Comparison of ENCODE assay signal across 7 mouse cellular contexts in the genomic region with DNA sequence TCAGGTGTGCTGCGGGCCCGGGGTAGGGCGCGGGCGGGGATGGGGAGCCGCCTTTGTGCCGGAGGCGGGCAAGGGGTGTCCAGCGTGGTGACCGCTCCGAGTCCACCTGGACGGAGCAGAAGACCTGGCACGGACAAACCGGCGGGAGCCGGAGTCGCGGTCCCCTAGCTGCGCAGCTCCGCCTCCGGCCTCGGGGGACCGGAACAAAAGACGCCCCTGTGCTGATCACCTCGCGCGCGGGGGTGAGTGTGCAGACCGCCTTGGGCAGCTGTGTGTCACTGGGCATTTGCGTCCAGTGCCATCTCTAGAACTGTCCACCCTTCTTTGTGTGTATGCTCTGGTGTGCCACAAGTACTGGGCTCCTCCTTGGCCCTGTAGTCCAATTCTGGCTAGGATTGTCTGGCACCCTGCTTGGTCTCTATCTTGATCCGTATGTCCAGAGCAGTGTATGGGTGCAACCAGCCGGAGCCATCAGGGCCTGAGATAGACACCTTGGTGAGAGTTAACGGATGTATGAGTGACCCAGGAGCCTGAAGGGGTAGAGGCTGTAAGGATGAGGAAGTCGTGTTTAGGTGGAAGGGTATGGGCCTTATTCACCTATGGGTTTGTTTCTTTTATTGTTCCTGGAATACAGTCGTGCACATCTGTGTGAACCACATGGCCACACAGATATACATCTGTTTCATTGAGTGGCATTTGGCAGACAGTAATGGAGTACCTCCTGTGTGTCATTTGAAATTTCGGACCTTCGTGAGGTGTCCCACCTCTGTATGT. TPM values are rescaled to one million over a fixed set of nuclear protein-coding genes. Genes with fewer than 3 reads are reported as not detected.
A peak's percentile ranks its signal among the peaks of the same experiment; 100 is the strongest.
DNase-seq lines count a peak whose midpoint lies in the region; ATAC-seq lines count a peak whose summit lies in the region.

No protein-coding gene starts in this region.

- DNase-seq in right cerebral cortex, postnatal 4 days = peak; percentile 48
- DNase-seq in right cerebral cortex, postnatal 14 days = no peak
- peak; percentile 49 for DNase-seq in c-Kit-positive CD71-positive TER-119-positive erythroid progenitor cells, embryonic 14.5 days (ENCODE audit: low spot score)
- peak; percentile 37 to 53 for DNase-seq in gastrocnemius, postnatal 4 days (ENCODE audit: low spot score in 2 of 2)
- peak; percentile 35 for DNase-seq in layer of hippocampus, adult 9-11 months

- H3K4me1 ChIP-seq in stomach, embryonic 14.5 days (ENCODE audit: control insufficient read depth, insufficient read depth, low read length) = peaks cover 31% of the 10 kb centered on the region

- 4% methylated on average over 37 of the region's 37 CpGs for WGBS in stomach, embryonic 14.5 days

- peak overlapping the region; percentile 88 for H3K4me3 ChIP-seq in stomach, embryonic 14.5 days (ENCODE audit: low read depth, low read length)

- peak overlapping the region; percentile 96 for H3K27ac ChIP-seq in stomach, embryonic 14.5 days (ENCODE audit: low read length)

- peaks cover 27% of the 10 kb centered on the region for H3K36me3 ChIP-seq in stomach, embryonic 14.5 days (ENCODE audit: control insufficient read depth, insufficient read depth, low read length)

- no peaks in the 10 kb centered on the region for H3K9me3 ChIP-seq in stomach, embryonic 14.5 days (ENCODE audit: control insufficient read depth, low read depth, low read length)

- ATAC-seq in megakaryocyte, adult 5-6 weeks (ENCODE audit: poor library complexity, severe bottlenecking) = peak; percentile 8; the same call in 1 of the 2 replicates
- peak; percentile 12 for ATAC-seq in stomach, embryonic 14.5 days (ENCODE audit: insufficient number of reproducible peaks, insufficient read depth, low FRiP score, low read depth)

- H3K4me2 ChIP-seq in stomach, embryonic 14.5 days (replicated peaks; ENCODE audit: low read depth, low read length) = peak overlapping the region; percentile 91

- H3K27me3 ChIP-seq in stomach, embryonic 14.5 days (ENCODE audit: control insufficient read depth, insufficient read depth, low read length) = no peaks in the 10 kb centered on the region

- peak overlapping the region; percentile 71 for H3K9ac ChIP-seq in stomach, embryonic 14.5 days (replicated peaks; ENCODE audit: low read depth, low read length)

RNA-seq across cellular contexts. Expression of a gene that starts 1.0 kb away (rescaled TPM):
- total RNA-seq in gastrocnemius, postnatal 4 days (2021) = 10 to 100 TPM; 30.1 to 31.6 TPM
- total RNA-seq in megakaryocyte, adult 5-6 weeks (2015) = 19.4 and 22.3 TPM in 2 replicates
- 18.0 and 23.7 TPM in 2 replicates for total RNA-seq in megakaryocyte, adult 5-6 weeks (2017)
- 16.0 and 19.4 TPM in 2 replicates for polyA plus RNA-seq in stomach, embryonic 14.5 days (2014; fragmentation: Nextera tagmentation; extraction: Ambion mirVana)

RNA-seq across cellular contexts. Expression of a gene that starts 1.0 kb away (rescaled TPM):
- total RNA-seq in gastrocnemius, postnatal 4 days (2021) = 10 to 100 TPM; 27.4 to 30.1 TPM
- 11.4 and 14.1 TPM in 2 replicates for total RNA-seq in megakaryocyte, adult 5-6 weeks (2015)
- 8.9 and 11.5 TPM in 2 replicates for total RNA-seq in megakaryocyte, adult 5-6 weeks (2017)
- polyA plus RNA-seq in stomach, embryonic 14.5 days (2014; fragmentation: Nextera tagmentation; extraction: Ambion mirVana) = 45.7 and 50.5 TPM in 2 replicates

RNA-seq across cellular contexts. Expression of a gene that starts 23.3 kb away (rescaled TPM):
- 10 to 100 TPM; 22.0 to 25.2 TPM for total RNA-seq in gastrocnemius, postnatal 4 days (2021)
- total RNA-seq in megakaryocyte, adult 5-6 weeks (2015) = 35.0 and 40.9 TPM in 2 replicates
- 22.0 and 23.0 TPM in 2 replicates for total RNA-seq in megakaryocyte, adult 5-6 weeks (2017)
- polyA plus RNA-seq in stomach, embryonic 14.5 days (2014; fragmentation: Nextera tagmentation; extraction: Ambion mirVana) = 67.7 and 70.1 TPM in 2 replicates

RNA-seq across cellular contexts. Expression of a gene that starts 23.4 kb away (rescaled TPM):
- 10 to 100 TPM; 14.0 to 17.6 TPM for total RNA-seq in gastrocnemius, postnatal 4 days (2021)
- 9.1 and 11.7 TPM in 2 replicates for total RNA-seq in megakaryocyte, adult 5-6 weeks (2015)
- 8.8 and 14.1 TPM in 2 replicates for total RNA-seq in megakaryocyte, adult 5-6 weeks (2017)
- polyA plus RNA-seq in stomach, embryonic 14.5 days (2014; fragmentation: Nextera tagmentation; extraction: Ambion mirVana) = 16.9 and 17.3 TPM in 2 replicates

RNA-seq across cellular contexts. Expression of a gene that starts 29.5 kb away (rescaled TPM):
- under 1 TPM; 0.26 to 0.34 TPM for total RNA-seq in gastrocnemius, postnatal 4 days (2021)
- 0.93 and 1.4 TPM in 2 replicates for total RNA-seq in megakaryocyte, adult 5-6 weeks (2015)
- 0.66 and 1.1 TPM in 2 replicates for total RNA-seq in megakaryocyte, adult 5-6 weeks (2017)
- 0.32 and 0.35 TPM in 2 replicates for polyA plus RNA-seq in stomach, embryonic 14.5 days (2014; fragmentation: Nextera tagmentation; extraction: Ambion mirVana)
